Mouse (Mus musculus) olfactory bulb, adult 2 months (tissue): ENCODE results near the gene Atp2a2. TPM values are rescaled to one million over a fixed set of nuclear protein-coding genes. Genes with fewer than 3 reads are reported as not detected.
"Not testable (repeated sequence)": the region's sequence is repeated elsewhere in the genome, so short reads cannot be mapped to it uniquely, and the experiment has no call there.

Experiments
- H3K27ac ChIP-seq: fragments of 200-500 bp; 2 replicates; pipeline ENCODE4 v1.5.1; 2012; ENCODE audit warnings: low read depth, low read length; ENCODE audit not compliant: insufficient read depth
- H3K4me1 ChIP-seq: fragments of 200-500 bp; 2 replicates; pipeline ENCODE4 v1.6.1; 2012; ENCODE audit warnings: low read length; ENCODE audit not compliant: control insufficient read depth, insufficient read depth
- H3K4me3 ChIP-seq: fragments of 200-500 bp; 2 replicates; pipeline ENCODE4 v1.5.1; 2012; ENCODE audit warnings: mild to moderate bottlenecking, low read depth, low read length, moderate library complexity; ENCODE audit not compliant: insufficient read depth
- CTCF ChIP-seq: fragments of 200-500 bp; IDR thresholded peaks from 2 replicates; pipeline ENCODE4 v1.5.1; 2012; ENCODE audit warnings: low read depth, mild to moderate bottlenecking, low read length, moderate library complexity; ENCODE audit not compliant: insufficient read depth
- POLR2A ChIP-seq: fragments of 200-500 bp; IDR thresholded peaks from 2 replicates; pipeline ENCODE4 v1.6.1; 2012; ENCODE audit warnings: mild to moderate bottlenecking, low read depth, low read length, moderate library complexity; ENCODE audit not compliant: insufficient read depth
- WGBS: fragments of 180-500 bp; shearing (Covaris S2); methylation state at CpG from one replicate; pipeline ENCODE4 v1.1.7; 2018; 5-methylcytosine and 5-hydroxymethylcytosine counted together
- polyA plus RNA-seq: library from polyadenylated mRNA; stranded (reverse); fragments of >200 nt; gene quantifications from 2 replicates; pipeline ENCODE4 v1.2.4, GENCODE M21; 2012; ENCODE audit warnings: low replicate concordance; ENCODE audit not compliant: missing spikeins, insufficient read depth, insufficient read length

Gene Atp2a2
- polyA plus RNA-seq, 1 experiment = 352 TPM

- H3K4me3 ChIP-seq = no peak overlapping the region
- 84% methylated on average over 8 of the region's 8 CpGs for WGBS
- no peak for TF ChIP-seq POLR2A
- no peak for TF ChIP-seq CTCF
These were observed 70.8 kb downstream of the Atp2a2 start for GRCm38 (mm10) chr5:122431221-122431620.

DNA sequence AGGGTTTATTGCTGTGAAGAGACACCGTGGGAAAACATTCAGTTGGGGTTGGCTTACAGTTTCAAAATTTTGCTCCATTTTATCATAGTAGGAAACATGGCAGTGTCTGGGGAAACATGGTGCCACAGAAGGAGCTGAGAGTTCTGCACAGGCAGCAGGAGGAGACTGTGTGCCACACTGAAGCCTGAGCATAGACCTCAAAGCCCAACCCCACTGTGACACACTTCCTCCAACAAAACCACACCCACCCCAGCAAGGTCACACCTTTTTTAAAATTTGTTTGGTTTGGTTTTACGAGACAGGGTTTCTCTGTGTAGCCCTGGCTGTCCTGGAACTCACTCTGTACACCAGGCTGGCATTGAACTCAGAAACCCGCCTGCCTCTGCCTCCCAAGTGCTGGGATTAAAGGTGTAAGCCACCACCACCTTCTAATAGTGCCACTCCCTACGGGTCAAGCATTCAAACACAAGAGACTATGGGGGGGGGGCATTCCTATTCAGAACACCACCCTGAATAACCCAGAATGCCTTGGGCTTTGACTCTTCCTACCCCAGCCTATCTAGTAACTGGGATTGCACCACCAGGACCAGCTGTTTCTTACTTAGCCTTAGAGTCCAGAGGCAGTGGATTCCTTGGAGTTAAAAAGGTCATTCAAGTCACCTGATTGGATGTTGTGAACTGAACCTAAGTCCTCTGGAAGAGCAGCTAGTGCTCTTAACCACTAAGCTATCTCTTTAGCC, 71.8 kb downstream of the Atp2a2 start:
- H3K4me3 ChIP-seq = no peak overlapping the region
- WGBS = 90% methylated on average over 4 of the region's 4 CpGs
- no peak for TF ChIP-seq CTCF
- TF ChIP-seq POLR2A = no peak
- H3K4me1 ChIP-seq = no peaks in the 10 kb centered on the region
- no peak overlapping the region for H3K27ac ChIP-seq

More at GRCm38 (mm10) chr5:122431221-122431620, 70.8 kb downstream of the Atp2a2 start:
- no peaks in the 10 kb centered on the region for H3K4me1 ChIP-seq
- H3K27ac ChIP-seq = no peak overlapping the region

DNA sequence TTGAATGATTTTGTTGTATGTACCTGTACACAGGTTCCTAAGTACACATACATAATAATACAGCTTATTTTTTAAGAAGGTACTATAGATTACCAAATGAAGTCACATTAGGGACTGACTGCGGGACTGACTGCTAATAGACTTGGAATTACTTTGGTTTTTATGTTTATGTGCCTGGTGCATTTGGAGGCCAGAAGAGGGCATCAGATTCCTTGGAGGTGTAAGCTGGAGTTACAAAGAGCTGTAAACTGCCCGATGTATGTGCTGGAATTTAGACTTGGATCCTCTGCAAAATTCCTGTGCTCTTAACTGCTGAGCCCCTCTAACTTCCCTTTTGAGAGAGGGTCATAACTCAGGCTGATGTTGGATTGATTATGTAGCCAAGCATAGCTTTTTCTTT, 76.5 kb downstream of the Atp2a2 start:
- WGBS = 43% methylated on average over 2 of the region's 2 CpGs
- TF ChIP-seq POLR2A = no peak
- no peak for TF ChIP-seq CTCF
- Histone ChIP-seq H3K4me3 (no peak overlapping the region), H3K27ac (no peak overlapping the region), H3K4me1 (peaks cover 5% of the 10 kb centered on the region)

GRCm38 (mm10) chr5:122423083-122423482, 78.9 kb downstream of the Atp2a2 start:
- TF ChIP-seq POLR2A (no peak), CTCF (no peak)
- 21% methylated on average over 15 of the region's 15 CpGs for WGBS
- Histone ChIP-seq H3K27ac (no peak overlapping the region), H3K4me1 (peaks cover 5% of the 10 kb centered on the region), H3K4me3 (peak overlapping the region; percentile 95)

DNA sequence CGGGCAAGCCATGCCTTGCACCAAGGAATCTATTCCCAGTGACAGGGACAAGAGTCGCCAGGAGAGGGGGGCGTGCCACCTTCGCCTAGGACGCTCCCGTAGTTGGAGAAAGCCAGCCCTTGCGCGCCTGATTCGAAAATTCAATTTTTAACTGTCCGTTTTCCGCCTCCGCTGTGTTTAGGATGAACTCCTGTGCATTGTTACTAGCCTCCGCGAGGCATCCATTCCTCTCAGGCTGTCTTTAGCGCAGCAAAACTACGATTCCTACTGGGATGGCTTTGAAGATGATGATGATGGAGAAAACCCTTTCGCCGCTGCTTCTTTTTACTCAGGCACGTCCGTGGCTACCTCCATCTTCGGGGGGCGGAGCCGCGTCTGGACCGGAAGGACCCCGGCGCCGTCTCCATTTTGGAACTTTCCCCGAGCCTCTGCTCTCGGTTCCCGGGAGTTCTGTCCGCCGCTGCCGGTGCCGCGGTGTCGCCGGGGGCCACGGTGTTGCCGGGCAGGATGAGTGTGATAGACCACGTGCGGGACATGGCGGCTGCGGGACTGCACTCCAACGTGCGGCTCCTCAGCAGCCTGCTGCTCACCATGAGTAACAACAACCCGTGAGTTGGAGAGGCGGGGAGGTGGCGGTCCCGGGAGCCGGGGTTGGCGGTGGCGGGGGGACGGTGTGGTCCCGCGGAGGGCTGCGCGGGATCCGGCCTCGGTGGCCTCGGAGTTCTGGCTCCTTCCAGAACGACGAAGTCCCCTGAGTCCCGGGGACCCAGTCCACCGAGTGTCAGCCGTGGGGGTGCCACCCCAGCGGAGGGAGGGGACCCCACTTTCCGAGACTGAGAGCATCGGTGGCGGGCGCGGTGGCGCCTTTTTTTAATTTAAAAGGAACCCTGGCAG, 79.7 kb downstream of the Atp2a2 start:
- H3K4me3 ChIP-seq = peak overlapping the region; percentile 95
- TF ChIP-seq CTCF = no peak; the same call in 1 of the 2 replicates
- no peak for TF ChIP-seq POLR2A
- peaks cover 5% of the 10 kb centered on the region for H3K4me1 ChIP-seq
- WGBS = under 1% methylated on average over 73 of the region's 73 CpGs
- H3K27ac ChIP-seq = peak overlapping the region; percentile 86

DNA sequence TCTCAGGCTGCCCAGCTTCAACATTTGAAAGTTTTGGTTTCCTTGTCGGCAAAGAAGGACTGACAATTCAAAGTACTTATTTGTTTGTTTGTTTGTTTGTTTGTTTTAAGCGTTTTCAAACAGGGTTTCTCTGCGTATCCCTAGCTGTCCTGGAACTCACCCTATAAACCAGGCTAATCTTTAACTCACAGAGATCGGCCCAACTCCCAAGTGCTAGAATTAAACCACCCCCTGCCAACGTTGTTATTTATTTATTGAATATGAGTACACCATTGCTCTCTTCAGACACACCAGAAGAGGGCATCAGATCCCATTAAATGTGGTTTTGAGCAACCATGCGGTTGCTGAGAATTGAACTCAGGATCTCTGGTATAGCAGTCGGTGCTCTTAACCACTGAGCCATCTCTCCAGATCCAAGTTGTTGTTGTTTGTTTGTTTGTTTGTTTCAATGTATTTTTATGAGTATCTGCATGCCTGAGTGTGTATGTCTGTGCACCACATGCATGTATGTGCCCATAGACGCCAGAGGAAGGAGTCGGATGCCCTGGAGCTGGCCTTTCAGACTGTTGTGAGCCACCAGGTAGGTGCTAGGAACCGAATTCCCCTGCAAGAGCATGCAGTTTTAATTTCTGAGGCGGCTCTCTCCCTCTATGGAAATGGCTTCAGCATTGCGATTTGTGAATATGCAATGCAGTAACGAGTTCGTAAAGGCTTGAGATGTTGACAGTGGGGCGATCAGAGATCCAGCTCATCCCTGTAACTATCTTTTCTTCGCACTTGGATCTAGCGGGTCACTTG, 80.6 kb downstream of the Atp2a2 start, which contains the start of gene Anapc7:
Gene Anapc7, plus strand, starts transcription at position 423 of the 798 bp plus-strand sequence.
- Histone ChIP-seq H3K4me1 (peaks cover 5% of the 10 kb centered on the region), H3K27ac (peak within 1 kb of the TSS; percentile 86), H3K4me3 (peak within 1 kb of the TSS; percentile 95)
- TF ChIP-seq CTCF (no peak), POLR2A (no peak)
- 18% methylated on average over 17 of the region's 17 CpGs for WGBS

DNA sequence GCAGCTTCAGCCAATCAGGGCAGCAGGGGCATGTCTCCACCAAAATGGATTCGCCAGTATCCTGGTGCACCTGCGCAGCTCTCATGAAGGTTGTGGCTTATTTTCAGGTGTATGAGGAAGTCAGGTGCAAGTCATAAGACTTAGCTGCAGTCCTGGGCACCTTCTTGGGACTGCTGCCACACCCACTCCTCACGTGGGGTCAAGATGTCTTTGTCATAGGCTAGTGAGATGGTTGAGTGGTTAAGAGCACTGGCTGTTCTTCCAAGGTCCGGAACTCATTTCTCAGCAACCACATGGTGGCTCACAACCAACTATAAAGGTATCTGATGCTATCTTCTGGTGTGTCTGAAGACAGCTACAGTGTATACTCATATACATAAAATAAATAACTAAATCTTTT, 81.3 kb downstream of the Atp2a2 start:
- not testable (repeated sequence) for H3K27ac ChIP-seq, H3K4me1 ChIP-seq, H3K4me3 ChIP-seq
- WGBS = 63% methylated on average over 4 of the region's 4 CpGs

DNA sequence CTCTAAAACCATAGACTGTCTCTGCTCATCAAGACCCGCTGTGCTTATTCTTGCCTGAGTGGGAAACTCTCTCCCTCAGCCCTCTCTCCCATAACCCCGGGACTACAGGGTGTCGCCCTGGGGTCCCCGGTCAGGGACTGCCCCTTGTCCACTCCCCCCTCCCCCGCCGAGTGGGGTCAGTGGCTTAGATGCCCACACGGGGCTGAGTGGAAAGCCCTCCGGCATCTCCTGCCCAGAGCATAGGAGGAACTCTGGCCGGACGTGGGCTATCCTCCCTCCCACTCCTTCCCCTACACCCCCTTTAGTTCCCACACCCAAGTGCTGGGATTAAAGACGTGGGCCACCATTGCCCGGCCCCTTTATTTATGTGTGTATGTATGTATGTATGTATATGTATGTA, 86.6 kb downstream of the Atp2a2 start:
- TF ChIP-seq CTCF (no peak), POLR2A (no peak)
- Histone ChIP-seq H3K4me1 (no peaks in the 10 kb centered on the region), H3K4me3 (no peak overlapping the region), H3K27ac (no peak overlapping the region)
- 87% methylated on average over 12 of the region's 12 CpGs for WGBS
